Mouse (Mus musculus): ENCODE measurements around the gene Tnfrsf8. TPM values are rescaled to one million over a fixed set of nuclear protein-coding genes. Genes with fewer than 3 reads are reported as not detected.

Gene Tnfrsf8
- total and polyA plus RNA-seq, 3 experiments = 0.11 to 0.18 (median 0.16) TPM

GRCm38 (mm10) chr4:145264761-145265160, 50.2 kb downstream of the Tnfrsf8 start:
- H3K4me1 ChIP-seq (ENCODE audit: control insufficient read depth, insufficient read depth, low read length) = peaks cover 4% of the 10 kb centered on the region
- H3K79me2 ChIP-seq (replicated peaks; ENCODE audit: control insufficient read depth, insufficient read depth, low read length) = no peaks in the 10 kb centered on the region
- no peaks in the 10 kb centered on the region for H3K27me3 ChIP-seq (ENCODE audit: control insufficient read depth, insufficient read depth, low read length)
- no peak overlapping the region for H3K27ac ChIP-seq
- intact Hi-C loops (cut with DNase I) = loop anchor here (2.0 kb wide), 1 partner anchor 14 kb away; no protein-coding TSS in a partner anchor
- TF ChIP-seq EP300 (IDR thresholded peaks at IDR 0.05; ENCODE audit: insufficient read depth, low read depth, low read length) = no peak
- TF ChIP-seq CTCF (IDR thresholded peaks at IDR 0.05) = no peak
- TF ChIP-seq POLR2A (IDR thresholded peaks at IDR 0.05; ENCODE audit: insufficient read depth, low read depth, low read length) = no peak
- no peak overlapping the region for H3K4me3 ChIP-seq
- 23% methylated on average over 2 of the region's 2 CpGs for WGBS
- no peaks in the 10 kb centered on the region for H3K36me3 ChIP-seq (ENCODE audit: control insufficient read depth, insufficient read depth, low read length)
- no peak for DNase-seq
- no peak overlapping the region for H3K9ac ChIP-seq (ENCODE audit: low read depth, low read length)

- H3K4me3 ChIP-seq = no peak overlapping the region
- 85% methylated on average over 1 of the region's 1 CpGs for WGBS
- H3K4me1 ChIP-seq (ENCODE audit: control insufficient read depth, insufficient read depth, low read length) = peaks cover 4% of the 10 kb centered on the region
- H3K27ac ChIP-seq = no peak overlapping the region
- no peak overlapping the region for H3K9ac ChIP-seq (ENCODE audit: low read depth, low read length)
- no peaks in the 10 kb centered on the region for H3K27me3 ChIP-seq (ENCODE audit: control insufficient read depth, insufficient read depth, low read length)
- H3K79me2 ChIP-seq (replicated peaks; ENCODE audit: control insufficient read depth, insufficient read depth, low read length) = no peaks in the 10 kb centered on the region
- DNase-seq = no peak
- intact Hi-C loops (cut with DNase I) = no loop called here
- TF ChIP-seq POLR2A (IDR thresholded peaks at IDR 0.05; ENCODE audit: insufficient read depth, low read depth, low read length) (no peak), EP300 (IDR thresholded peaks at IDR 0.05; ENCODE audit: insufficient read depth, low read depth, low read length) (no peak), CTCF (IDR thresholded peaks at IDR 0.05) (no peak)
- H3K36me3 ChIP-seq (ENCODE audit: control insufficient read depth, insufficient read depth, low read length) = no peaks in the 10 kb centered on the region
These were observed 51.4 kb downstream of the Tnfrsf8 start for GRCm38 (mm10) chr4:145263583-145263982.

GRCm38 (mm10) chr4:145260802-145261201, 54.2 kb downstream of the Tnfrsf8 start:
- TF ChIP-seq CTCF (IDR thresholded peaks at IDR 0.05) (no peak), EP300 (IDR thresholded peaks at IDR 0.05; ENCODE audit: insufficient read depth, low read depth, low read length) (0 out of 2 replicates have a peak, but pooled peaks have one; percentile 33), POLR2A (IDR thresholded peaks at IDR 0.05; ENCODE audit: insufficient read depth, low read depth, low read length) (no peak)
- intact Hi-C loops (cut with DNase I) = no loop called here
- Histone ChIP-seq H3K4me1 (ENCODE audit: control insufficient read depth, insufficient read depth, low read length) (peaks cover 4% of the 10 kb centered on the region), H3K4me3 (no peak overlapping the region), H3K9ac (ENCODE audit: low read depth, low read length) (no peak overlapping the region), H3K27ac (no peak overlapping the region; the same call in 1 of the 2 replicates), H3K79me2 (replicated peaks; ENCODE audit: control insufficient read depth, insufficient read depth, low read length) (no peaks in the 10 kb centered on the region), H3K27me3 (ENCODE audit: control insufficient read depth, insufficient read depth, low read length) (no peaks in the 10 kb centered on the region), H3K36me3 (ENCODE audit: control insufficient read depth, insufficient read depth, low read length) (no peaks in the 10 kb centered on the region)
- 35% methylated on average over 5 of the region's 5 CpGs for WGBS
- DNase-seq = no peak

GRCm38 (mm10) chr4:145257751-145258434, 57.1 kb downstream of the Tnfrsf8 start:
- no peak for DNase-seq
- Histone ChIP-seq H3K4me1 (ENCODE audit: control insufficient read depth, insufficient read depth, low read length) (peaks cover 6% of the 10 kb centered on the region), H3K4me3 (no peak overlapping the region), H3K9ac (ENCODE audit: low read depth, low read length) (no peak overlapping the region), H3K27ac (no peak overlapping the region), H3K79me2 (replicated peaks; ENCODE audit: control insufficient read depth, insufficient read depth, low read length) (no peaks in the 10 kb centered on the region), H3K27me3 (ENCODE audit: control insufficient read depth, insufficient read depth, low read length) (no peaks in the 10 kb centered on the region), H3K36me3 (ENCODE audit: control insufficient read depth, insufficient read depth, low read length) (no peaks in the 10 kb centered on the region)
- WGBS = 62% methylated on average over 5 of the region's 5 CpGs
- intact Hi-C loops (cut with DNase I) = no loop called here
- TF ChIP-seq POLR2A (IDR thresholded peaks at IDR 0.05; ENCODE audit: insufficient read depth, low read depth, low read length) (no peak), EP300 (IDR thresholded peaks at IDR 0.05; ENCODE audit: insufficient read depth, low read depth, low read length) (no peak), CTCF (IDR thresholded peaks at IDR 0.05) (no peak)

- Histone ChIP-seq H3K4me3 (no peak overlapping the region), H3K4me1 (ENCODE audit: control insufficient read depth, insufficient read depth, low read length) (peaks cover 6% of the 10 kb centered on the region), H3K9ac (ENCODE audit: low read depth, low read length) (no peak overlapping the region), H3K27ac (no peak overlapping the region), H3K36me3 (ENCODE audit: control insufficient read depth, insufficient read depth, low read length) (no peaks in the 10 kb centered on the region), H3K79me2 (replicated peaks; ENCODE audit: control insufficient read depth, insufficient read depth, low read length) (no peaks in the 10 kb centered on the region), H3K27me3 (ENCODE audit: control insufficient read depth, insufficient read depth, low read length) (no peaks in the 10 kb centered on the region)
- DNase-seq = no peak
- TF ChIP-seq CTCF (IDR thresholded peaks at IDR 0.05) = no peak
- no peak for TF ChIP-seq POLR2A (IDR thresholded peaks at IDR 0.05; ENCODE audit: insufficient read depth, low read depth, low read length)
- no peak for TF ChIP-seq EP300 (IDR thresholded peaks at IDR 0.05; ENCODE audit: insufficient read depth, low read depth, low read length)
- 87% methylated on average over 5 of the region's 5 CpGs for WGBS
- intact Hi-C loops (cut with DNase I) = no loop called here
These were observed 58.8 kb downstream of the Tnfrsf8 start for GRCm38 (mm10) chr4:145256144-145256543.

- DNase-seq = peak in 1 of 2 experiments; percentile 74
- intact Hi-C loops (cut with DNase I) = no loop called here
- WGBS = 16% methylated on average over 13 of the region's 13 CpGs
- Histone ChIP-seq H3K79me2 (replicated peaks; ENCODE audit: control insufficient read depth, insufficient read depth, low read length) (no peaks in the 10 kb centered on the region), H3K4me1 (ENCODE audit: control insufficient read depth, insufficient read depth, low read length) (peaks cover 4% of the 10 kb centered on the region; the same call in 1 of the 2 replicates), H3K27ac (no peak overlapping the region), H3K4me3 (no peak overlapping the region), H3K9ac (ENCODE audit: low read depth, low read length) (0 out of 2 replicates have a peak overlapping the region, but pooled peaks have one; percentile 24), H3K27me3 (ENCODE audit: control insufficient read depth, insufficient read depth, low read length) (no peaks in the 10 kb centered on the region), H3K36me3 (ENCODE audit: control insufficient read depth, insufficient read depth, low read length) (no peaks in the 10 kb centered on the region)
- TF ChIP-seq CTCF (IDR thresholded peaks at IDR 0.05) = no peak
- no peak for TF ChIP-seq EP300 (IDR thresholded peaks at IDR 0.05; ENCODE audit: insufficient read depth, low read depth, low read length)
- TF ChIP-seq POLR2A (IDR thresholded peaks at IDR 0.05; ENCODE audit: insufficient read depth, low read depth, low read length) = no peak
These were observed 60.5 kb downstream of the Tnfrsf8 start for GRCm38 (mm10) chr4:145254418-145254817.

All from heart, adult 2 months (tissue).